Mouse (Mus musculus) kidney, adult 2 months (tissue): ENCODE measurements around the gene Ptpra. TPM values are rescaled to one million over a fixed set of nuclear protein-coding genes. Genes with fewer than 3 reads are reported as not detected.
"Not testable (repeated sequence)": the region's sequence is repeated elsewhere in the genome, so short reads cannot be mapped to it uniquely, and the experiment has no call there.

ENCODE experiments used
- DNase-seq: peaks from one replicate; pipeline ENCODE4 v3.0.0; 2021
- H3K27ac ChIP-seq: fragments of 200-500 bp; 2 replicates; pipeline ENCODE4 v1.5.1; 2012; ENCODE audit warnings: low read depth, low read length, control low read depth, inconsistent platforms; ENCODE audit not compliant: insufficient read depth
- H3K27me3 ChIP-seq: fragments of 200-500 bp; replicated peaks from 2 replicates; pipeline ENCODE4 v1.6.1; 2012; ENCODE audit warnings: mild to moderate bottlenecking, moderate library complexity, low read length, inconsistent platforms; ENCODE audit not compliant: control insufficient read depth, insufficient read depth
- H3K36me3 ChIP-seq: fragments of 200-500 bp; 2 replicates; pipeline ENCODE4 v1.6.1; 2012; ENCODE audit warnings: mild to moderate bottlenecking, moderate library complexity, low read length, inconsistent platforms; ENCODE audit not compliant: control insufficient read depth, insufficient read depth
- H3K4me1 ChIP-seq: fragments of 200-500 bp; 2 replicates; pipeline ENCODE4 v1.6.1; 2011; ENCODE audit warnings: low read length; ENCODE audit not compliant: control insufficient read depth, insufficient read depth
- H3K4me3 ChIP-seq: fragments of 200-500 bp; 2 replicates; pipeline ENCODE4 v1.5.1; 2011; ENCODE audit warnings: mild to moderate bottlenecking, low read depth, low read length, control low read depth; ENCODE audit not compliant: insufficient read depth
- CTCF ChIP-seq: fragments of 200-500 bp; conservative IDR thresholded peaks from 2 replicates; pipeline ENCODE4 v1.5.1; 2011; ENCODE audit warnings: low read depth, mild to moderate bottlenecking, control low read depth, low read length, moderate library complexity, mixed read lengths; ENCODE audit not compliant: insufficient read depth, insufficient read length
- POLR2A ChIP-seq: fragments of 200-500 bp; IDR thresholded peaks from one replicate; pipeline ENCODE4 v1.6.1; 2011; ENCODE audit warnings: low read depth, low read length, control low read depth
- WGBS: fragments of 180-500 bp; shearing (Covaris S2); methylation state at CpG from one replicate; pipeline ENCODE4 v1.1.7; 2018; 5-methylcytosine and 5-hydroxymethylcytosine counted together
- polyA plus RNA-seq: library from polyadenylated mRNA; depleted of rRNA; stranded (reverse); fragments of >200 nt; gene quantifications from 2 replicates; pipeline ENCODE4 v1.2.3, GENCODE M21; 2012

The Ptpra gene
- polyA plus RNA-seq, 1 experiment = 49.9 TPM

DNA sequence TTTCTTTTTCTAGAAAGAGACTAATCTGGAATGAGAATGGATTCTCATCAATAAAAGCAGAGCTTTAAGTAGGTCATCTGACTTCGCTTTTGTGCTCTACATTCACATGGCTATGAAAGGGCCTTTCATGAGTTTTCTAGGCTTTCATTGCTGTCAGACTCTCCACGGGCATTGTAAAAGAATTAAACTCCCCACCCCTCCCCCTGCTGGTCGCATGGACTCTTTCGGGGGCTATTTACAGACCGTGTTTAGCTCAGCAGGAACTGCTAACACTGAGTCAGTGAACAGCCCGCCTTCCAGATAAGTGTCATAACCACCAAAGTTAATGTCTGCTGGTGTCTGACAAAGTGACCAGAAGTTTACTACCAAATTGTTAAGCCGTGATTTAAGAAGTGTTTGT is 41.5 kb downstream of the Ptpra start:
- no peak for DNase-seq
- TF ChIP-seq CTCF (no peak), POLR2A (no peak)
- Histone ChIP-seq H3K36me3 (no peaks in the 10 kb centered on the region), H3K27ac (no peak overlapping the region), H3K4me3 (no peak overlapping the region), H3K27me3 (no peaks in the 10 kb centered on the region), H3K4me1 (no peaks in the 10 kb centered on the region)
- 37% methylated on average over 7 of the region's 7 CpGs for WGBS

DNA sequence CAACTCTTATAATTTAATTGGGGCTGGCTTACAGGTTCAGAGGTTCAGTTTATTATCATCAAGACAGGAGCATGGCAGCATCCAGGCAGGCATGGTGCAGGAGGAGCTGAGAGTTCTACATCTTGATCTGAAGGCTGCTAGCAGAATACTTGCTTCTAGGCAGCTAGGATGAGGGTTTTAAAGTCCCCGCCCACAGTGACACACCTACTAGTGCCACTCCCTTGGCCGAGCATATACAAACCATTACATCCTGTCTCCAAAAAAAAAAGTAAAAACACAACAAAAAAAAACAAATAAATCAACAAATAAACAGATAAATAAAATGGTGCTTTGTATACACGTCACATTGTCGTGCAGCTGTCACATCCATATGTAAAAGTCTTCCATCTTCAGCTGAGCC is 45.0 kb downstream of the Ptpra start:
- H3K36me3 ChIP-seq, H3K27ac ChIP-seq, H3K4me1 ChIP-seq, H3K4me3 ChIP-seq, H3K27me3 ChIP-seq, DNase-seq: not testable (repeated sequence)
- WGBS = 80% methylated on average over 4 of the region's 4 CpGs

DNA sequence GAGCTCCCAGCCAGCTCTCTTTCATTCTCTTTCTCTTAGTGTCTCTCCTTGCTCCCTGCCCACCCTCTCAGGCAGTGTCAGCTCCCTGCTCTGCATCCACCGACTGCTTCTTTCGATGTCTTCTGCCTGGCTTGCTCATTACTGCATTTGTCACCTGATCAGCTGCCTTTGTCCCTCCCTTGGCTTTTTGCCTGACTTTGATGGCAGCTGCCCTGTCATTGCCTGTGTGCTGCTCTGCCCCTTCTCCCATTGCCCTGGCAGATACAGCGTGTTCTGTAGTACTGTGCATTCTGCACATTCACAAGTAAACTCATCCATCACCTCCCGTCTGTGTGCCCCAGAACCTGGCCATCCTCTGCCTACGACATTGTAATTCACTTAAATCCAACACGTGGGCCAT is 46.0 kb downstream of the Ptpra start:
- peak; percentile 42 for DNase-seq
- Histone ChIP-seq H3K4me3 (no peak overlapping the region), H3K36me3 (no peaks in the 10 kb centered on the region), H3K27ac (no peak overlapping the region), H3K27me3 (no peaks in the 10 kb centered on the region), H3K4me1 (no peaks in the 10 kb centered on the region; the same call in 1 of the 2 replicates)
- 33% methylated on average over 6 of the region's 6 CpGs for WGBS
- TF ChIP-seq POLR2A (no peak), CTCF (no peak)

DNA sequence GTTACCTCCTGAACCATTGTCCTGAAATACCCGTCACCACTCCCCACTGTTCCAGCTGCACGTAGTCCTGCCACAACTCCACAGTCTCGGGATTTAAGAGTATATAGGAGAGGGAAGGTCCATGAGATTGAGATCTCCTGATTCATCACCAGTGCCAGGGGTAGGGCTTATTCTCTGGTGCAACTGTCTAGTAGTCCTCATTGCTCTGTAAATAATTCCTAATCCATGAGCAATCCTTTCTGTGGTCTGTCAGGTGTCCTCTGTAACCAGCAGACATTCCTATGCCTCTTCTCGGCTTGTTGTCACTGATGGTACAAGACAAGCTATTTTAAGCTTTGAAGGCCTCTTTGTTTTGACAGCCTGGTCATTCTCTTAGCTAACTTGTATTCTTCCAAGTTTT is 46.9 kb downstream of the Ptpra start:
- no peak for DNase-seq
- H3K4me1 ChIP-seq = no peaks in the 10 kb centered on the region; the same call in 1 of the 2 replicates
- no peak overlapping the region for H3K27ac ChIP-seq
- H3K27me3 ChIP-seq = no peaks in the 10 kb centered on the region
- no peak overlapping the region for H3K4me3 ChIP-seq
- no peaks in the 10 kb centered on the region for H3K36me3 ChIP-seq
- WGBS = 68% methylated on average over 4 of the region's 4 CpGs
- no peak for TF ChIP-seq CTCF
- TF ChIP-seq POLR2A = no peak

- Histone ChIP-seq H3K4me3 (no peak overlapping the region), H3K4me1 (no peaks in the 10 kb centered on the region; the same call in 1 of the 2 replicates), H3K27ac (no peak overlapping the region), H3K27me3 (no peaks in the 10 kb centered on the region), H3K36me3 (no peaks in the 10 kb centered on the region)
- WGBS = 53% methylated on average over 3 of the region's 3 CpGs
- DNase-seq = peak; percentile 66
- TF ChIP-seq CTCF (no peak), POLR2A (no peak)
Measured at GRCm38 (mm10) chr2:130499546-130499945, 49.5 kb downstream of the Ptpra start.

GRCm38 (mm10) chr2:130501556-130501955 is 51.5 kb downstream of the Ptpra start:
- Histone ChIP-seq H3K36me3 (no peaks in the 10 kb centered on the region), H3K4me1 (no peaks in the 10 kb centered on the region; the same call in 1 of the 2 replicates), H3K27ac (no peak overlapping the region), H3K27me3 (no peaks in the 10 kb centered on the region), H3K4me3 (no peak overlapping the region)
- 76% methylated on average over 2 of the region's 2 CpGs for WGBS
- TF ChIP-seq CTCF (no peak), POLR2A (no peak)
- DNase-seq = no peak

DNA sequence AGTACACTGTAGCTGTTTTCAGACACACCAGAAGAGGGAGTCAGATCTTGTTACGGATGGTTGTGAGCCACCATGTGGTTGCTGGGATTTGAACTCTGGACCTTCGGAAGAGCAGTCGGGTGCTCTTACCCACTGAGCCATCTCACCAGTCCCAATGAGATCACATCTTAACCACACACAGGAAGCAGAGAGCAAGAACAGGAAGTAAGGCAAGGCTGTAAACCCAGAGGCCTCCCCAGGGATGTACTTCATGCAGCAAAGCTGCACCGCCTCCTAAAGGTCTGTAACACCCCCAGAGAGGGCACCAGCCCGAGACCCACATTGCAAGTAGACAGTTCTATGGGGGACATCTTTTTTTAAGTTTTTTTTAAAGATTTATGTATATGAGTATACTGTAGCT is 61.5 kb downstream of the Ptpra start:
- H3K4me3 ChIP-seq, H3K36me3 ChIP-seq, H3K27ac ChIP-seq, H3K4me1 ChIP-seq, DNase-seq, H3K27me3 ChIP-seq: not testable (repeated sequence)
- WGBS = 94% methylated on average over 5 of the region's 5 CpGs

DNA sequence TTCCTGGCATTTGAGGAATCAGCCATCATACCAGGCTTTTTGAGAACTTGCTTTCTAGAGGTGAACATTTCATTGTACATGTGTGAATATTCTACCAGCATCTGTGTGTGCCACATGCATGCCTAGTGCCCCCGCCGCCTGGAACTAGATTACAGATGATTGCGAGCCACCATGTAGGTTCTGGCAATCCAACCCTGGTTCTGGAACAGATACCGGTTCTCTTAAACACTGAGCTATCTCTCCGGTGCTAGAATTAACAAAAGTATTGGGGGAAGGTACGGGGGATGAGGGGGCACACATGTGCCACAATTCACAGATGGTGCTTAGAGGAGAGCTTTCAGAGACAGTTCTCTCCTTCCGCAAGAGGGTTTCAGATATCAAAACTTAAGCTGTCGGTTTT is 63.8 kb downstream of the Ptpra start:
- Histone ChIP-seq H3K27me3 (no peaks in the 10 kb centered on the region), H3K36me3 (no peaks in the 10 kb centered on the region), H3K4me1 (no peaks in the 10 kb centered on the region), H3K27ac (no peak overlapping the region), H3K4me3 (no peak overlapping the region)
- DNase-seq = no peak
- 88% methylated on average over 8 of the region's 8 CpGs for WGBS
- TF ChIP-seq CTCF = no peak
- TF ChIP-seq POLR2A = no peak
